Mouse (Mus musculus) left cerebral cortex, adult 2 months (tissue): ENCODE data around the gene Rbmx. TPM values are rescaled to one million over a fixed set of nuclear protein-coding genes. Genes with fewer than 3 reads are reported as not detected.

Source experiments
- DNase-seq, 2 experiments: peaks; one replicate each; pipeline ENCODE4 v3.0.0; 2021 to 2022; ENCODE audit warnings: low spot score in 2 of 2, mixed read lengths in 1 of 2; ENCODE audit errors: extremely low spot score in 1 of 2
- H3K27ac ChIP-seq: fragments of 200-600 bp; 2 replicates; pipeline ENCODE4 v1.8.1; 2022
- H3K4me3 ChIP-seq: fragments of 200-600 bp; 2 replicates; pipeline ENCODE4 v1.8.1; 2022
- CTCF ChIP-seq: fragments of 200-600 bp; IDR thresholded peaks from 2 replicates; pipeline ENCODE4 v1.8.1; 2022; ENCODE audit warnings: antibody characterized with exemption, mild to moderate bottlenecking, moderate library complexity
- intact Hi-C: fragments of 180-260 bp; cut with DNase I; formaldehyde crosslinking; loops from one replicate; pipeline ENCODE4 v1.15.1; 2025
- total RNA-seq, 2 experiments: library from RNA; stranded (reverse); gene quantifications; 2 replicates each; pipeline ENCODE4 v1.2.3; 2021

Gene Rbmx
- total RNA-seq, 2 experiments from 2014 or later = 51.2 to 52.4 TPM

DNA sequence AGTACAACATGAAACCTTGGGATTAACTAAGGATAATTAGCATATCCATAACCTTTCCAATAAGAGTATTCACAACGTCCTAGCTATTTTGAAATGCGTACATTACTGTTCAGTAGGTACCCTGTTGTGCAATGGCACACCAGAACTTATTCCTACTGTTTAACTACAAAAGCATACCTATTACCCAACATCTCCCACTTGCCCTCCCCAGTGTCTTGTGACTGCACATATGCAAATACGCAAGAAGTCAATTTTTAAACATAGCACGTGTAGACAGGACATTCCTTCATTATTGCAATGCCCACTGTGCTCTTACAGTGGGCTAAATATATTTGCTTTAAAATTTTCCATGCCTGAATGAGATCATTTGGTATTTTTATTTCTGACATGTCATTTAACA is 19.9 kb downstream of the Rbmx start:
- TF ChIP-seq CTCF = no peak
- intact Hi-C loops = no loop called here
- no peak overlapping the region for H3K4me3 ChIP-seq
- no peak overlapping the region for H3K27ac ChIP-seq
- no peak for DNase-seq

- H3K27ac ChIP-seq = no peak overlapping the region
- no peak overlapping the region for H3K4me3 ChIP-seq
- intact Hi-C loops = no loop called here
- DNase-seq = no peak
- TF ChIP-seq CTCF = no peak
Measured at GRCm38 (mm10) chrX:57364891-57365569, 27.8 kb downstream of the Rbmx start.

- intact Hi-C loops = no loop called here
- TF ChIP-seq CTCF = no peak
- Histone ChIP-seq H3K27ac (no peak overlapping the region), H3K4me3 (no peak overlapping the region)
- no peak for DNase-seq
Measured at GRCm38 (mm10) chrX:57359316-57359715, 33.5 kb downstream of the Rbmx start.

DNA sequence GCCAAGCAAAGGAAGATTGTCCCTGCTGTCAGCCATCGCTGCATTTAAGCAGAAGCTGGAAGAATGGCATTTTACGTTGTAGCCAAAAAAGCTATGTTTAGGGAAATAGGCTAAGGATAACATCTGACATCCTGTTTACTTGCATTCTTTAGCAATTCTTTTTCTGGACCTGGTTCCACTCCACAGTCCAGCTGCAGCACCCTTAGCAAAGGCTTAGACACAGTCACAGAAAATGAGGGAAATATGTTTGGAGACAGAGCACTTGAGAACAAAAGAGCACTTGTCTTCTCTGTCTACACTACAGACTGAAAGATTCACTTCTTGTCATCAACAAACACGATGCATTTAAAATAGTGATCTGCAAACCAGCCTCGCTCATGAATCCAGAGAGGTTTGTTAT is 53.6 kb downstream of the Rbmx start:
- Histone ChIP-seq H3K27ac (no peak overlapping the region; the same call in 1 of the 2 replicates), H3K4me3 (no peak overlapping the region)
- intact Hi-C loops = no loop called here
- no peak for TF ChIP-seq CTCF
- DNase-seq = no peak

DNA sequence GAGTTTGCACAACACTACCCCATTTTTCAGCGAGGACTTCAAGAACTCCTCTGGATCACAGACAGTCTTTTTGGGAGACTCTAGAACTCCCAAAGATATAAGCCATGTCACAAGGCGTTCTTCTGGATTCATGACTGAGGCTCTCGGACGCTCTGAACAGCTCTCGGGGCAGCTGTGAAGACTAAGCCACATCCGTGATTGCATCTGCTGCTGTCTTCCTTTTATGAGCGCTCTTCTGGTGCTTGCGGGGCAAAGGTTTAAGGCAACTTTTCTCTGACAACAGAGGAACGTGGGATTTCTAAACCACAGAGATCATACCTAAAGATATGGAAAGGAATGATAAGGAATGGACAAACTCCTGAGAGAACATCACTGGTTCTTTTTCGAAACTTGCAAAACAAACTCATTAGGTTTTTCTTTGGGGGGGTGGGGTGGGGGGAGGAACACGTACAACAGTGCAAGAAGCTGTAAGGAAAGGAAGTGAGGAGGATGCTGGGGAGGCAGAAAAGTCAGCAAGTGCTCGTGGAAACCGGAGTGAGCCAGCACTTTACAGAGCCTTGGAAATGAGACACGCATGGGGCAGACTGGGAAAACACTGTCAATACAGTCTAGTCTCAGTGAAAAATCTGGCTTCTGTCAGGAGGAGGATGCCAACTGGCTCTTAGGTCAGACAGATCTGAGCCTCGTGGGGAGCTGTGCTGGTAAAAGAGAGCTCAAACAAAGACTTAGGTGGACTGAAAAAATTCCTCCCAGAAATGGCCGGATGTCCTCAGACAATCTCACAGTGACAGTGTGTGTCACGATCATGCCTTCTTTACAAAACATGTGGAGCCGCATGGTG is 54.2 kb downstream of the Rbmx start, which contains the start of gene Arhgef6:
Gene Arhgef6, minus strand, starts transcription at position 359 of the 841 bp plus-strand sequence.
- no peak for TF ChIP-seq CTCF
- intact Hi-C loops = no loop called here
- H3K4me3 ChIP-seq = no peak within 1 kb of the TSS
- DNase-seq = no peak
- H3K27ac ChIP-seq = no peak within 1 kb of the TSS; the same call in 1 of the 2 replicates

GRCm38 (mm10) chrX:57337582-57337981 is 55.3 kb downstream of the Rbmx start:
- intact Hi-C loops = no loop called here
- TF ChIP-seq CTCF = no peak
- DNase-seq = no peak
- no peak overlapping the region for H3K4me3 ChIP-seq
- no peak overlapping the region for H3K27ac ChIP-seq

DNA sequence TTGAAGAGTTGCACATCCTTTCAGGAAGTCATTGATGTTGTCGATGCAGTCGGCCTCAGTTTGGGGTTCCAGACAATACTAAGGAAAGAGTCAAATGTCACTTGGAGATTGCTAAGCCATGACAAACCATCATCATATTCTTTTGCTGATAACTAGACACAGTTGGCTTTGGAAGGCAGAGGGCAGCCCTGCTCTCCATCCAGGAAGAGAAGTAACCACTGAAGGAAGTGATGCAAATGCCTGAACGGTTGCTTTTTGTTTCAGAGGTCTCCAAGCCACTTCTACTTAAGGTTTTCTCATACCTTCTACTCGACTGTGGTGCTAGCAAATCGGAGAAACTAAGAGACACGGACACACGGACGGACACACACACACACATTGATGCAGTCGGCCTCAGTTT is 55.9 kb downstream of the Rbmx start:
- no peak for TF ChIP-seq CTCF
- intact Hi-C loops = no loop called here
- no peak for DNase-seq
- Histone ChIP-seq H3K27ac (no peak overlapping the region), H3K4me3 (no peak overlapping the region)

GRCm38 (mm10) chrX:57335313-57335712 is 57.5 kb downstream of the Rbmx start:
- intact Hi-C loops = no loop called here
- no peak overlapping the region for H3K27ac ChIP-seq
- DNase-seq = no peak
- H3K4me3 ChIP-seq = no peak overlapping the region
- no peak for TF ChIP-seq CTCF

Other genes starting within 250 kb of the Rbmx start
- not detected for gene Cd40lg, start 180.9 kb downstream of the Rbmx start, total RNA-seq
- gene Arhgef6, start 54.3 kb downstream of the Rbmx start, total RNA-seq = 10 to 100 TPM; 14.4 to 16.4 TPM
- not detected for gene Gm364, start 16.1 kb upstream of the Rbmx start, total RNA-seq
- gene Gpr101, start 110.7 kb upstream of the Rbmx start, total RNA-seq = 1 to 10 TPM; 2.8 to 7.2 TPM